Mouse (Mus musculus): Measurements from ENCODE around the gene Keap1. TPM values are rescaled to one million over a fixed set of nuclear protein-coding genes. Genes with fewer than 3 reads are reported as not detected.
"Not testable (repeated sequence)": the region's sequence is repeated elsewhere in the genome, so short reads cannot be mapped to it uniquely, and the experiment has no call there.

Gene Keap1
- total and polyA plus RNA-seq, 2 experiments from 2014 or later = 45.7 to 79.0 TPM

- Histone ChIP-seq H3K27me3 (ENCODE audit: control insufficient read depth, insufficient read depth, low read length) (no peaks in the 10 kb centered on the region), H3K9me3 (replicated peaks; ENCODE audit: control insufficient read depth, low read length) (no peaks in the 10 kb centered on the region), H3K36me3 (replicated peaks; ENCODE audit: control insufficient read depth, insufficient read depth, low read length) (peaks cover 26% of the 10 kb centered on the region), H3K4me2 (ENCODE audit: low read depth, low read length) (peak overlapping the region; percentile 69), H3K4me1 (ENCODE audit: control insufficient read depth, insufficient read depth) (peaks cover 8% of the 10 kb centered on the region; the same call in 1 of the 2 replicates), H3K9ac (replicated peaks; ENCODE audit: low read depth, low read length) (peak overlapping the region; percentile 59), H3K27ac (ENCODE audit: low read depth) (no peak overlapping the region), H3K4me3 (ENCODE audit: low read depth, low read length) (peak overlapping the region; percentile 41)
- peak; percentile 56; the same call in 1 of the 2 replicates for ATAC-seq (ENCODE audit: insufficient read depth, low read depth)
- WGBS = 7% methylated on average over 16 of the region's 16 CpGs
- peak; percentile 52 for DNase-seq (ENCODE audit: low spot score)
- TF ChIP-seq CTCF (IDR thresholded peaks at IDR 0.05; ENCODE audit: low read depth) (no peak), EP300 (IDR thresholded peaks at IDR 0.05; ENCODE audit: low read depth) (no peak)
These were observed 11.8 kb downstream of the Keap1 start for GRCm38 (mm10) chr9:21227342-21227741.

GRCm38 (mm10) chr9:21225415-21225758 lies 13.8 kb downstream of the Keap1 start:
- ATAC-seq (ENCODE audit: insufficient read depth, low read depth) (no peak), DNase-seq (ENCODE audit: low spot score) (no peak)
- Histone ChIP-seq H3K9ac (replicated peaks; ENCODE audit: low read depth, low read length) (no peak overlapping the region), H3K4me2 (ENCODE audit: low read depth, low read length) (peak overlapping the region; percentile 67), H3K27me3 (ENCODE audit: control insufficient read depth, insufficient read depth, low read length) (no peaks in the 10 kb centered on the region), H3K4me1 (ENCODE audit: control insufficient read depth, insufficient read depth) (peaks cover 16% of the 10 kb centered on the region; the same call in 1 of the 2 replicates), H3K27ac (ENCODE audit: low read depth) (no peak overlapping the region), H3K4me3 (ENCODE audit: low read depth, low read length) (peak overlapping the region; percentile 44), H3K9me3 (replicated peaks; ENCODE audit: control insufficient read depth, low read length) (no peaks in the 10 kb centered on the region), H3K36me3 (replicated peaks; ENCODE audit: control insufficient read depth, insufficient read depth, low read length) (peaks cover 7% of the 10 kb centered on the region)
- WGBS = 8% methylated on average over 7 of the region's 7 CpGs
- TF ChIP-seq CTCF (IDR thresholded peaks at IDR 0.05; ENCODE audit: low read depth) (no peak), EP300 (IDR thresholded peaks at IDR 0.05; ENCODE audit: low read depth) (no peak)

GRCm38 (mm10) chr9:21224576-21225414 lies 14.4 kb downstream of the Keap1 start:
- TF ChIP-seq CTCF (IDR thresholded peaks at IDR 0.05; ENCODE audit: low read depth) (no peak), EP300 (IDR thresholded peaks at IDR 0.05; ENCODE audit: low read depth) (no peak)
- H3K9ac ChIP-seq (replicated peaks; ENCODE audit: low read depth, low read length) = no peak overlapping the region
- peaks cover 16% of the 10 kb centered on the region; the same call in 1 of the 2 replicates for H3K4me1 ChIP-seq (ENCODE audit: control insufficient read depth, insufficient read depth)
- ATAC-seq (ENCODE audit: insufficient read depth, low read depth) = no peak
- H3K9me3 ChIP-seq (replicated peaks; ENCODE audit: control insufficient read depth, low read length) = no peaks in the 10 kb centered on the region
- WGBS = 22% methylated on average over 26 of the region's 26 CpGs
- DNase-seq (ENCODE audit: low spot score) = peak; percentile 55
- peak overlapping the region; percentile 44 for H3K4me3 ChIP-seq (ENCODE audit: low read depth, low read length)
- H3K36me3 ChIP-seq (replicated peaks; ENCODE audit: control insufficient read depth, insufficient read depth, low read length) = 0 out of 2 replicates have a peak, but pooled peaks cover 1% of the 10 kb centered on the region
- H3K27ac ChIP-seq (ENCODE audit: low read depth) = no peak overlapping the region
- H3K4me2 ChIP-seq (ENCODE audit: low read depth, low read length) = peak overlapping the region; percentile 67
- H3K27me3 ChIP-seq (ENCODE audit: control insufficient read depth, insufficient read depth, low read length) = no peaks in the 10 kb centered on the region

- no peaks in the 10 kb centered on the region for H3K36me3 ChIP-seq (replicated peaks; ENCODE audit: control insufficient read depth, insufficient read depth, low read length)
- DNase-seq (ENCODE audit: low spot score) (no peak), ATAC-seq (ENCODE audit: insufficient read depth, low read depth) (no peak)
- peaks cover 16% of the 10 kb centered on the region; the same call in 1 of the 2 replicates for H3K4me1 ChIP-seq (ENCODE audit: control insufficient read depth, insufficient read depth)
- no peak overlapping the region for H3K4me2 ChIP-seq (ENCODE audit: low read depth, low read length)
- H3K4me3 ChIP-seq (ENCODE audit: low read depth, low read length) = no peak overlapping the region
- 92% methylated on average over 6 of the region's 6 CpGs for WGBS
- no peak overlapping the region for H3K9ac ChIP-seq (replicated peaks; ENCODE audit: low read depth, low read length)
- no peaks in the 10 kb centered on the region for H3K27me3 ChIP-seq (ENCODE audit: control insufficient read depth, insufficient read depth, low read length)
- H3K27ac ChIP-seq (ENCODE audit: low read depth) = no peak overlapping the region
- no peaks in the 10 kb centered on the region for H3K9me3 ChIP-seq (replicated peaks; ENCODE audit: control insufficient read depth, low read length)
- TF ChIP-seq EP300 (IDR thresholded peaks at IDR 0.05; ENCODE audit: low read depth) (no peak), CTCF (IDR thresholded peaks at IDR 0.05; ENCODE audit: low read depth) (no peak)
These were observed 15.3 kb downstream of the Keap1 start for GRCm38 (mm10) chr9:21223906-21224305.

- H3K36me3 ChIP-seq (replicated peaks; ENCODE audit: control insufficient read depth, insufficient read depth, low read length); H3K27me3 ChIP-seq (ENCODE audit: control insufficient read depth, insufficient read depth, low read length); H3K9me3 ChIP-seq (replicated peaks; ENCODE audit: control insufficient read depth, low read length); H3K9ac ChIP-seq (replicated peaks; ENCODE audit: low read depth, low read length); H3K4me2 ChIP-seq (ENCODE audit: low read depth, low read length); ATAC-seq (ENCODE audit: insufficient read depth, low read depth); H3K4me3 ChIP-seq (ENCODE audit: low read depth, low read length); H3K27ac ChIP-seq (ENCODE audit: low read depth); DNase-seq (ENCODE audit: low spot score): not testable (repeated sequence)
- 100% methylated on average over 1 of the region's 2 CpGs for WGBS
- peaks cover 16% of the 10 kb centered on the region; the same call in 1 of the 2 replicates for H3K4me1 ChIP-seq (ENCODE audit: control insufficient read depth, insufficient read depth)
These were observed 15.7 kb downstream of the Keap1 start for GRCm38 (mm10) chr9:21223490-21223889.
